Mouse (Mus musculus) kidney, adult 2 months (tissue): Measurements from ENCODE around the gene Mark2. TPM values are rescaled to one million over a fixed set of nuclear protein-coding genes. Genes with fewer than 3 reads are reported as not detected.

ENCODE experiments used
- DNase-seq: peaks from one replicate; pipeline ENCODE4 v3.0.0; 2021
- H3K27ac ChIP-seq: fragments of 200-500 bp; 2 replicates; pipeline ENCODE4 v1.5.1; 2012; ENCODE audit warnings: low read depth, low read length, control low read depth, inconsistent platforms; ENCODE audit not compliant: insufficient read depth
- H3K27me3 ChIP-seq: fragments of 200-500 bp; replicated peaks from 2 replicates; pipeline ENCODE4 v1.6.1; 2012; ENCODE audit warnings: mild to moderate bottlenecking, moderate library complexity, low read length, inconsistent platforms; ENCODE audit not compliant: control insufficient read depth, insufficient read depth
- H3K36me3 ChIP-seq: fragments of 200-500 bp; 2 replicates; pipeline ENCODE4 v1.6.1; 2012; ENCODE audit warnings: mild to moderate bottlenecking, moderate library complexity, low read length, inconsistent platforms; ENCODE audit not compliant: control insufficient read depth, insufficient read depth
- H3K4me1 ChIP-seq: fragments of 200-500 bp; 2 replicates; pipeline ENCODE4 v1.6.1; 2011; ENCODE audit warnings: low read length; ENCODE audit not compliant: control insufficient read depth, insufficient read depth
- H3K4me3 ChIP-seq: fragments of 200-500 bp; 2 replicates; pipeline ENCODE4 v1.5.1; 2011; ENCODE audit warnings: mild to moderate bottlenecking, low read depth, low read length, control low read depth; ENCODE audit not compliant: insufficient read depth
- CTCF ChIP-seq: fragments of 200-500 bp; conservative IDR thresholded peaks from 2 replicates; pipeline ENCODE4 v1.5.1; 2011; ENCODE audit warnings: low read depth, mild to moderate bottlenecking, control low read depth, low read length, moderate library complexity, mixed read lengths; ENCODE audit not compliant: insufficient read depth, insufficient read length
- POLR2A ChIP-seq: fragments of 200-500 bp; IDR thresholded peaks from one replicate; pipeline ENCODE4 v1.6.1; 2011; ENCODE audit warnings: low read depth, low read length, control low read depth
- WGBS: fragments of 180-500 bp; shearing (Covaris S2); methylation state at CpG from one replicate; pipeline ENCODE4 v1.1.7; 2018; 5-methylcytosine and 5-hydroxymethylcytosine counted together
- polyA plus RNA-seq: library from polyadenylated mRNA; depleted of rRNA; stranded (reverse); fragments of >200 nt; gene quantifications from 2 replicates; pipeline ENCODE4 v1.2.3, GENCODE M21; 2012

Gene Mark2
- polyA plus RNA-seq, 1 experiment, result 85.0 TPM

DNA sequence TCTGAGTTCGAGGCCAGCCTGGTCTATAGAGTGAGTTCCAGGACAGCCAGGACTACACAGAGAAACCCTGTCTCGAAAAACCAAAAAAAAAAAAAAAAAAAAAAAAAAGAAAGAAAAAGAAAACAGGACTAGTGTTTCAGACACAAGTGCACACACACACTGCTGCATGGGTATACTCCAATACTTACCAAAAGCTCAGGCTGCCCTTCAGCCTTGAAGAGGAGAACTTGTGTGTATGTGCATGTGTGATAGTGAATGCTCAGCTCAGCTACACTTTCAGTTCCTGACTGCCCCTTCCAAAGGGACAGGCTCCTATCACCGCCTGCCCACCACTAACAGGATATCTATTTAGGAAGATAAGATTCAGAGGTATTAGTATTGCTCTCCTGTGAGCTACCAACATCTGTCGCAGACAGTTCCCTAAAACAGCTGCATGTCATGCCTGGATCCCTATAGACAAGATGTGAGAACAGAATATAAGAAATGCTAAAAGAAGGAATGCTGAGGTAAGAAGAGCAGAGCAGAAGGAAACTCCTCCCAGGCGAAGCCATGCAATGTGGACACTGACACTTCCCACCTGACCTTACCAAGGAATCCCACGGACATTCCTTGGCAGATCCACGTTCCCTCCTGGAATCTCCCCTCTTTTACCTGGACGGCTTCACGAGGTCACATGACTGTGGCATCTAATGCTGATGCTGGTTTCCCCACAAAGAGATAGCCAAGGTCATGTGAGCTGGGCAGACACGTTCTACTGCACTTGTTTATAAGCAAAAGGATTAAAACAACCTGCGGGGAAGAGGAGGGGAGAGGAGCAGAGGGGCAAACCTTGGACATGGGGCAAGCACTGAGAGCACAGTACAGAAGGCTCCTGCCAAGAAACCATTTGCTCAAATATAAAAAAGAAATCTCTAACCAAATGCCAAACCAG lies 36.0 kb downstream of the Mark2 start:
- peak; percentile 89 for DNase-seq

GRCm38 (mm10) chr19:7304801-7305200 lies 36.9 kb downstream of the Mark2 start:
- no peak overlapping the region for H3K4me3 ChIP-seq
- no peak for DNase-seq
- H3K36me3 ChIP-seq, result no peaks in the 10 kb centered on the region
- TF ChIP-seq CTCF, result no peak
- TF ChIP-seq POLR2A, result no peak
- 0 out of 2 replicates have a peak overlapping the region, but pooled peaks have one; percentile 15 for H3K27ac ChIP-seq
- WGBS, result 54% methylated on average over 2 of the region's 2 CpGs
- peaks cover 71% of the 10 kb centered on the region for H3K4me1 ChIP-seq
- no peaks in the 10 kb centered on the region for H3K27me3 ChIP-seq

More for the DNA sequence above, 36.0 kb downstream of the Mark2 start:
- H3K4me3 ChIP-seq, result no peak overlapping the region
- TF ChIP-seq CTCF (no peak), POLR2A (no peak)
- no peaks in the 10 kb centered on the region for H3K36me3 ChIP-seq
- H3K4me1 ChIP-seq, result peaks cover 80% of the 10 kb centered on the region
- peak overlapping the region; percentile 94 for H3K27ac ChIP-seq
- no peaks in the 10 kb centered on the region for H3K27me3 ChIP-seq
- 51% methylated on average over 11 of the region's 11 CpGs for WGBS

GRCm38 (mm10) chr19:7303796-7304195 lies 37.9 kb downstream of the Mark2 start:
- TF ChIP-seq POLR2A, result no peak
- no peak for TF ChIP-seq CTCF
- no peaks in the 10 kb centered on the region for H3K36me3 ChIP-seq
- peaks cover 63% of the 10 kb centered on the region for H3K4me1 ChIP-seq
- 28% methylated on average over 6 of the region's 6 CpGs for WGBS
- no peaks in the 10 kb centered on the region for H3K27me3 ChIP-seq
- DNase-seq, result no peak
- no peak overlapping the region for H3K4me3 ChIP-seq
- H3K27ac ChIP-seq, result 0 out of 2 replicates have a peak overlapping the region, but pooled peaks have one; percentile 85

GRCm38 (mm10) chr19:7302493-7302797 lies 39.2 kb downstream of the Mark2 start:
- Histone ChIP-seq H3K4me1 (peaks cover 52% of the 10 kb centered on the region), H3K27me3 (no peaks in the 10 kb centered on the region), H3K36me3 (no peaks in the 10 kb centered on the region), H3K27ac (peak overlapping the region; percentile 85), H3K4me3 (no peak overlapping the region)
- no peak for TF ChIP-seq CTCF
- TF ChIP-seq POLR2A, result no peak
- DNase-seq, result peak; percentile 90
- WGBS, result 20% methylated on average over 1 of the region's 1 CpGs

DNA sequence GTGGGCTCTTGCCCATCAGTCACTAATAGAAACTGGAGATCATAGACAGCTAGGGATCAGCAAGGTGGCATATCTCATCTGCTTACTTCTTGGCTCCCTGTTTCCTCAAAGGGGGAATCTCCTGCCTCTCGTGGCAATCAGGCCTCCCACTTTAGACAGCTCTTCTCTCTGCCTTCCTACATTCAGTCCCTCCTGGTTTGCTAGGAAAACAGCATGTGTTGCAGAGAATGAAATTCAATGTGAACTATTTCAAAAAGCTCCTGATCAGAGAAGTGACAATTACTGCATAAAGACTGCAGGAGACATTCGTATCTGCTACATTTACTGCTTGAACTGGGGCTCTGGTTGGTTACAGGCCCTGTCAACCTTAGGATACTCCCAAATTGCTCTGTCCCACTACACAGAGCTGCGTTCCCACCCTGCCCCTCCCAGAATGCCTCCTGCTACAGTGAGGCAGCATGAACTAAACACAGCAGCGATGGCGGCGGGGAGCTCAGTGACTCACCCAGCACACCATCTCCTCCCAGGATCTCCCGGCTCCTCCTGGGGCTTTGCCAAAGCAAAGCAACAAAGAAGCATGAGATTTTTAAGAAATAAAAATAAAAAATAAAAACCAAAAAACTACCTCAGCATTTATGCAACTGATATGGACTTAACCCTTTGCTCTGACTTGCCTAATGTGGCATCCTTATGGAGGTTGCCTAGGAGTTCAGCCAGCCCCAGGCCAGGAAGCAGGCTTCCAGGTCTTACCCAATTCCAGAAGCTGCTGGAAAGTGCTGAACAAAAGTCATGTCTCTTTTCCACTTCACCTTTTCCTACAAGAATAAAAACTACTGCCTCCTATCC lies 39.8 kb downstream of the Mark2 start:
- TF ChIP-seq CTCF (no peak), POLR2A (no peak)
- H3K4me3 ChIP-seq, result no peak overlapping the region
- WGBS, result 37% methylated on average over 7 of the region's 7 CpGs
- H3K36me3 ChIP-seq, result no peaks in the 10 kb centered on the region
- H3K27ac ChIP-seq, result peak overlapping the region; percentile 85
- peaks cover 52% of the 10 kb centered on the region for H3K4me1 ChIP-seq
- no peaks in the 10 kb centered on the region for H3K27me3 ChIP-seq
- DNase-seq, result no peak

DNA sequence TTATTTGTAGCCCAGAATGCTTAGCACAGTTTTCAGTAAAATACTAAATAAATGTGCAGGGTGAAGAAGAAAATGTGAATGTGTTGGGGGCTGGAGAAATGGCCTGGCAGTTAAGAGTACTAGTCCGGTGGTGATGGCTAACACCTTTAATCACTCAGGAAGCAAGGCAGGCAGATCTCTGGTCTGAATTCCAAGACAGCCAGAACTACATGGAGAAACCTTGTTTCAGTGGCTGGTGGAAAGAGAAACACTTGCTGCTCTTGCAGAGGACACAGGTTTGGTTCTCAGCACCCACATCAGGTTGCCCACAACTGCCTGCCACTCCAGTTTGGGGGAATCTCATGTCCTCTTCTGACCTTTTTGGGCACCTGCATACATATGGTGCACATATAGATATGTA lies 41.6 kb downstream of the Mark2 start:
- H3K27ac ChIP-seq, result no peak overlapping the region
- H3K27me3 ChIP-seq, result no peaks in the 10 kb centered on the region
- no peak overlapping the region for H3K4me3 ChIP-seq
- TF ChIP-seq POLR2A (no peak), CTCF (no peak)
- WGBS, result 98% methylated on average over 1 of the region's 1 CpGs
- no peak for DNase-seq
- peaks cover 50% of the 10 kb centered on the region for H3K4me1 ChIP-seq
- H3K36me3 ChIP-seq, result no peaks in the 10 kb centered on the region

DNA sequence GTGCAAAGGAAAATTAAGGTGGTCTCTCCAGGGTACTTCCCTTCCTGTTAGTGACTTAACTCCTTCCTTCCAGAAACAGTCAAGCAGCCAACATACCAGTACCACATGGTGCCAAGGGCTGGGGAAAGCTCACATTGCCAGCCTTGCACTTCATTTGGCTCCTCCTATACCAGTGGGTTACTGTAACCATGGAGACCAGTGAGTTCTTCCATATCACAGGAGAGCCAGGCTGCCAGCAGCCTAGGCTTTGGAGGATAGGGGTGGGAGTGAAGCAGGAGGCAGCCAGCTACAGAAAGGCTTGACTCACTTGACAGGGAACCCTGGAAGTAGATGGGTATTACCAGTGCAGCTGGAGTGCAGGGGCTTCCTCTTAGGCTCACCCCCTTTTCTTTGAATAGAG lies 42.6 kb downstream of the Mark2 start:
- H3K4me3 ChIP-seq, result no peak overlapping the region
- H3K27ac ChIP-seq, result no peak overlapping the region
- H3K4me1 ChIP-seq, result peaks cover 54% of the 10 kb centered on the region
- no peak for DNase-seq
- H3K36me3 ChIP-seq, result no peaks in the 10 kb centered on the region
- no peaks in the 10 kb centered on the region for H3K27me3 ChIP-seq
- TF ChIP-seq POLR2A, result no peak
- no peak for TF ChIP-seq CTCF
